Mouse (Mus musculus) layer of hippocampus, adult 9-10 months (tissue): Measurements from ENCODE around the gene Magi2.
"Not testable (repeated sequence)": the region's sequence is repeated elsewhere in the genome, so short reads cannot be mapped to it uniquely, and the experiment has no call there.

Experiments
- DNase-seq: peaks from one replicate; pipeline ENCODE4 v3.0.0; 2022; ENCODE audit warnings: low spot score

The Magi2 gene

DNA sequence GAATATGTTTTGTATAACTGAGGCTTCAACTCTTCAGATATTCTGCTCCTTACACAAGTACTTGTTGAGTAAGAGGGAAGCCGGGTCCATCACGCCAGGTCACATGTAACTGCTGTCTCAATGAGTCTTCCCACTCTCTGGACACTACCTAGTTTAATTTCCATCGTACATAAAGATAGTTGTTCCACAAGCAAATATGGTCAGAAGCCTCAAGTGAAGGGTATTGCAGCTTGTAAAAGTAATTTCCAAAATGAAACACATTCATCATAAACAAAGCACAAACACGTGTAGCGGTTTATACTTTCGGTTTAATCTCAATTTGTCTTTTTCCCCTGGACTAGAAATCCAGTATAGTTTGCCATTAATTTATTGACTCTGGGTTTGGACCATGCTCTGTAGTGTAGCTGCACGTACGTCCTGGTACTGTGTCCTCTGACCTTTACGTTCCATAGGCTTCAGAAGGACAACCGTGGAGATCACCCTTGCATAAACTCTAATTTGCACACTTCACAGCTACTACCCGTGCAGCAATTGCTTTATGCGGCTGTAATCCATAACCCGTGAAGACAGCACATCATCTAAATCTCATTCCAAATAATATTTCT, 1477.2 kb downstream of the Magi2 start:
- no peak for DNase-seq

- no peak for DNase-seq
Observed at GRCm38 (mm10) chr5:20704886-20705285, 1478.0 kb downstream of the Magi2 start.

- not testable (repeated sequence) for DNase-seq
Observed at GRCm38 (mm10) chr5:20706322-20707282, 1479.8 kb downstream of the Magi2 start.

- not testable (repeated sequence) for DNase-seq
Observed at GRCm38 (mm10) chr5:20710845-20711244, 1484.0 kb downstream of the Magi2 start.

DNA sequence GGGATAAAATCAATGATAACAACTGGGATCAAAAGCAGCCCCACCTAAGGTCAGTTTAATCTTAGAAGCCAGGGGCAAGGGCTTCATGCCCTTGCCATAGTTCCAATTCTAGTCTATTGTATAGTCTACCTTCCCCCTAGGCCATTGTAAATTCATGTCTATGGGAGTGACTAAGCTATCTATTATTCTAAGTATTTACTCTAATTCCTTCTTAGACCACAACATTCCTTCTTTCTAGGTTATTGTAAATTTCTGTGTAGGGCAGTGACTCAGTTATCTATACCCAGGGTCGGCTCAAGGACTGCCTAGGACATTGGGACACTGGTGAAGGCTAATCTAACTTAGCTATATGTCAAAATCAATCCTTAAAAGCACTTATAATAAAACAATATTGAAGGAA, 1487.8 kb downstream of the Magi2 start:
- DNase-seq = not testable (repeated sequence)

- not testable (repeated sequence) for DNase-seq
Observed at GRCm38 (mm10) chr5:20715980-20716379, 1489.1 kb downstream of the Magi2 start.

- DNase-seq = no peak
Observed at GRCm38 (mm10) chr5:20720201-20720900, 1493.5 kb downstream of the Magi2 start.

GRCm38 (mm10) chr5:20723226-20723625, 1496.4 kb downstream of the Magi2 start:
- DNase-seq = not testable (repeated sequence)

- DNase-seq = no peak
Observed at GRCm38 (mm10) chr5:20738795-20739194, 1512.0 kb downstream of the Magi2 start.

GRCm38 (mm10) chr5:20741193-20741592, 1514.4 kb downstream of the Magi2 start:
- DNase-seq = no peak

DNA sequence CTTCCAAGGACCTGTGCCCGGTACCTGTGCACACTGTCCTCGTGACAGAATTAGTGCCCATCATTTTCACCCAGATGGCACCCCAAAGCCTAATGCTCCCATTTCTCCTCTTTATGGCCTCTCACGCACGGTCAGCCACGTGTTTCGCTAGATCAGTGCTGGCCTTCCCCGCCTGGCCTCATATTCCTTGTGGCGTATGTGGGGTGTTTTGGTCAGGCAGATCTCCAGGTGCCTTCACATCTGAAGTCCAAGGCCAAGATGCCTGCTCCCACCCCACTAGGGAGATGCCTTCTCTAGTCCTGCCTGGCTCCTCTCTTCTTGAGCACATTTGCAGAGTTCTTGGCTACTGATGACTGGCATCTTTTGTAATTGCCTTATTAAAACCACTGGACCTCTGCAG, 1515.1 kb downstream of the Magi2 start:
- no peak for DNase-seq

DNA sequence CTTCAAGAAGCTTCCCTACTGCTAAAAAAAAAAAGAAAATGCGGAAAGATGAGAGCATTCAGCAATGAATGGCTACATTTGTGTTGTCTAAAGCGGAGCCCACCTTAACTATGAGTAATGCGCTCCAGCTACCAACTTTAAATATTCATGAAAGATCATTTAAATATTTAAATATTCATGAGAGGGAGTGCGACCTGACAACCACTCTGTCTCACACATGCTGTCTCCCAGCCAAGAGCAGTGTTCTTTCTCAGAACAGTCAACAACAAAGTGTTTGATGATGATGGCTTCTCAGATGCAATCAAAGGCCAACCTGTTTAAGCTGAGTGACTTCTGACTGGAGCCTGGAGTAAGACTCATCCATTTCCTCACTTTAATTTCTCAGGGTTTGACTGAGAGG, 1521.3 kb downstream of the Magi2 start:
- no peak for DNase-seq

DNA sequence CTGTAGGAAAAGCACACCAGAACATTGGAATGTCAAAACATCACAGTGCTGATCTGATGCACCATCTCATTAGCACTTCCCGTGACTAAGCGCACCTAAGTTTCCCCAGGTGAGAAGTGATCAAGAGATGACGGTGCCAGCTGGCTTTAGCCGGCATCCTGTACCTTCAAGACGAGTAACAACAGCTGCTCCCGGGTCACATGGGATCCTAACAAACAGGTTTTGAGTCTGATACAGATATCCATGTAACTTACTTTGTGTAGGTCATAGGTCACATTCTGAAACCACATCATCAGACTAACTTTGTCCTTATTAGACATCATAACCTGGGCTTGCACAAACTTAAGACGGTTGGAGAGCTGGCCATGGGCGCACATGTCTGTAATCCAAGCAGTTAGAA, 1522.0 kb downstream of the Magi2 start:
- no peak for DNase-seq

- no peak for DNase-seq
Observed at GRCm38 (mm10) chr5:20749535-20749934, 1522.7 kb downstream of the Magi2 start.

GRCm38 (mm10) chr5:20751000-20751399, 1524.2 kb downstream of the Magi2 start:
- DNase-seq = no peak

DNA sequence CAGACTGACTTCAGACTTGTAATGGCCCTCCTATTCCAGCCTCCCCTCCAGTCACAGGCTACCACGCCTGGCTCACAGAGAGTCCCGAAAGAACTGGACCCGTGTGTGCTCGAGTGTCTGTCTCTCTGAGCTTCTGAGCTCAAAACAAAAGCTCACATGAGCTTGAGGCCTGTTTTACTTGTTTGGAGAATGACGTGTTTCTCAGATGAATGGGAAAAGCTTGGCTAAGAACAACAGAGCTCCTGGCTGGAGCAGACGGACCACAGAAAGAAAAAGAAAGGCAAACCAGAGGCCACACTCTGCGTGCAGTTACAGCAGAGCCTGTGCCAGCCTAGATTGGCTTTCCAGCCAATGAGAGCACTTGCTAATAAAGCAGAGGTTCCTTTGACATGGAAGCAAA, 1524.9 kb downstream of the Magi2 start:
- no peak for DNase-seq

GRCm38 (mm10) chr5:20753096-20753495, 1526.3 kb downstream of the Magi2 start:
- DNase-seq = no peak

DNA sequence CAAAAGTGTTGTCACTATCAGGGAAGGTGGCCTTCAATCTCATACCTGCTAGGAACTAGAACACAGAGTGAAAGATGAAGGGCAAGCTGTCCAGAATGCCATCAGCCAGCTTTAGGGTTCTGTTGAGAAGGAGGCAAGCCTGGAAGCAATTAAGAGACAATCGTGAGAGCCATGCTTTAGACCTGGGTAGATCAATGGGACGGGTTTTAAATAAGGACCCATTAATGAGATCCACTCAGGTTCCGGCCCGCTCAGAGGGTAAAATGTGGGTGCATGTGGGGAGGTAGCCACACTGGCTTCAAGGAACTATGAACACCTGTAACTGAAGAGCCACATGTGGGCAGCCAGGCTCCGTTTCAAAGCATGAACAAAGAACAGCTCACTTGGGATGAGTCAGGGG, 1527.1 kb downstream of the Magi2 start:
- DNase-seq = no peak
